Mouse (Mus musculus) myocyte (in vitro differentiated cells): ENCODE results near the gene Anapc7.

Source experiments
- E2F4 ChIP-seq: IDR thresholded peaks from one replicate; pipeline ENCODE4 v1.6.1; 2011; ENCODE audit warnings: mild to moderate bottlenecking, control low read depth, moderate library complexity; ENCODE audit not compliant: insufficient read depth
- MAX ChIP-seq: IDR thresholded peaks from one replicate; pipeline ENCODE4 v1.6.1; 2011; ENCODE audit warnings: low read depth, mild to moderate bottlenecking, control low read depth
- POLR2A ChIP-seq: IDR thresholded peaks from one replicate; pipeline ENCODE4 v1.6.1; 2011; ENCODE audit warnings: low read depth, mild to moderate bottlenecking, control low read depth, moderate library complexity; ENCODE audit not compliant: insufficient read length
- SRF ChIP-seq: IDR thresholded peaks from one replicate; pipeline ENCODE4 v1.6.1; 2011; ENCODE audit warnings: low read depth; ENCODE audit not compliant: control insufficient read depth, insufficient read length
- USF1 ChIP-seq: IDR thresholded peaks from one replicate; pipeline ENCODE4 v1.6.1; 2011; ENCODE audit warnings: low read depth, mild to moderate bottlenecking, control low read depth, moderate library complexity

DNA sequence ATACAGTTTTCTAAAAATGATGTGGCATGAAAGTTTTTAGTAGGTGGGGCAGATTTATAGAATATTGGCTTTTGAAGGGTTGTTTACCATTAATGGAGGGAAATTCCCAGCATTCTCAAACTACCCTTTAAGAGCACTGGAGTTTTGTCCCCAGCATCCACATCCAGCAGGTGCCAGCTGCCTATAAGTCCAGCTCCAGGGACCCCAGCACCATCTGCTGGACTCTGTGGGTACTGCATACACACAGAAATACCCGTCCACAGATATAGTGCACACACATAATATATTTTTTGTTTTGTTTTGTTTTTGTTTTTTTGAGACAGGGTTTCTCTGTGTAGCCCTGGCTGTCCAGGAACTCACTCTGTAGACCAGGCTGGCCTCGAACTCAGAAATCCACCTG lies 27.6 kb upstream of the Anapc7 start:
- TF ChIP-seq E2F4 (no peak), POLR2A (no peak), SRF (no peak), MAX (no peak), USF1 (no peak)
